Mouse (Mus musculus) right cerebral cortex, adult 18-20 months (tissue): ENCODE data around the gene Slco3a1.

Source experiments
- DNase-seq: peaks from one replicate; pipeline ENCODE4 v3.0.0; 2022; ENCODE audit warnings: mixed read lengths

The Slco3a1 gene

GRCm38 (mm10) chr7:74484024-74484385 is 70.6 kb downstream of the Slco3a1 start:
- DNase-seq, result no peak

- DNase-seq, result no peak
Observed at GRCm38 (mm10) chr7:74483294-74484023, 71.1 kb downstream of the Slco3a1 start.

GRCm38 (mm10) chr7:74471740-74472139 is 82.8 kb downstream of the Slco3a1 start:
- DNase-seq, result no peak

- DNase-seq, result no peak
Observed at GRCm38 (mm10) chr7:74466886-74467285, 87.7 kb downstream of the Slco3a1 start.

GRCm38 (mm10) chr7:74464638-74465037 is 89.9 kb downstream of the Slco3a1 start:
- DNase-seq, result no peak

GRCm38 (mm10) chr7:74462451-74462850 is 92.1 kb downstream of the Slco3a1 start:
- no peak for DNase-seq

GRCm38 (mm10) chr7:74461736-74462135 is 92.8 kb downstream of the Slco3a1 start:
- DNase-seq, result no peak

- no peak for DNase-seq
Observed at GRCm38 (mm10) chr7:74461146-74461545, 93.4 kb downstream of the Slco3a1 start.

GRCm38 (mm10) chr7:74459812-74460211 is 94.8 kb downstream of the Slco3a1 start:
- DNase-seq, result no peak

GRCm38 (mm10) chr7:74459277-74459676 is 95.3 kb downstream of the Slco3a1 start:
- no peak for DNase-seq

GRCm38 (mm10) chr7:74458475-74459221 is 95.9 kb downstream of the Slco3a1 start:
- DNase-seq, result no peak

GRCm38 (mm10) chr7:74457347-74457975 is 97.1 kb downstream of the Slco3a1 start:
- peak; percentile 74 for DNase-seq

GRCm38 (mm10) chr7:74456781-74457180 is 97.8 kb downstream of the Slco3a1 start:
- no peak for DNase-seq

- no peak for DNase-seq
Observed at GRCm38 (mm10) chr7:74451047-74451446, 103.5 kb downstream of the Slco3a1 start.

GRCm38 (mm10) chr7:74449802-74450201 is 104.8 kb downstream of the Slco3a1 start:
- DNase-seq, result no peak

GRCm38 (mm10) chr7:74447781-74448180 is 106.8 kb downstream of the Slco3a1 start:
- no peak for DNase-seq

- no peak for DNase-seq
Observed at GRCm38 (mm10) chr7:74445148-74445547, 109.4 kb downstream of the Slco3a1 start.

GRCm38 (mm10) chr7:74442380-74442779 is 112.2 kb downstream of the Slco3a1 start:
- DNase-seq, result no peak

- DNase-seq, result no peak
Observed at GRCm38 (mm10) chr7:74437534-74437933, 117.0 kb downstream of the Slco3a1 start.

GRCm38 (mm10) chr7:74436642-74437041 is 117.9 kb downstream of the Slco3a1 start:
- DNase-seq, result no peak

GRCm38 (mm10) chr7:74432950-74433349 is 121.6 kb downstream of the Slco3a1 start:
- DNase-seq, result no peak

GRCm38 (mm10) chr7:74429252-74429651 is 125.3 kb downstream of the Slco3a1 start:
- no peak for DNase-seq

GRCm38 (mm10) chr7:74427135-74427534 is 127.4 kb downstream of the Slco3a1 start:
- no peak for DNase-seq

- no peak for DNase-seq
Observed at GRCm38 (mm10) chr7:74425941-74426340, 128.6 kb downstream of the Slco3a1 start.
